Mouse (Mus musculus) ES-CJ7 (cell line): ENCODE data around the gene Fkbpl.

ENCODE experiments used
- DNase-seq: peaks from one replicate; pipeline ENCODE4 v3.0.0; 2011; ENCODE audit warnings: low read depth, low spot score

Fkbpl gene

GRCm38 (mm10) chr17:34692906-34693305 lies 48.3 kb downstream of the Fkbpl start:
- DNase-seq: no peak
